Mouse (Mus musculus) lung, postnatal 14 days (tissue): ENCODE measurements around the gene Gpr61.

Experiments
- DNase-seq: peaks from one replicate; pipeline ENCODE4 v3.0.0; 2021

The Gpr61 gene

DNA sequence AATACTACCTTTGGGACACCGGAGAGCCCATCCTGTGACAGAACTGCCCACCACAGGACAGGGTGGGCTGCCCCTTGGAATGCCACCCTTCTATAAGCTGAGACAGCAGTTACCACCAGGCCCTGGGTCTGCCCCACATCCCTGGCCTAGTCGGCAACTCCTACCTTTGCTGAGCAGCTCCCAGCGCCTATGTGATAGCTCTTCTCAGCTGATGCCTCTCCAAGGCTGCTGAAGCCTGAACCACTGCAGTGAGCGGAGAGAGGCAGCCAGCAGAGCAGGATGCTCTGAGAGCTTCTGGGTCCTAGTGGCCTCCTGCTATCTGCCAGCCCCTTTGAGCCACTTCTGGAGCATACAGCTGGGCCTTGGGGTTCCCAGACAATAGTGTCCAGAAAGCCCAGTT is at the start of gene Gpr61:
Gpr61 (minus strand) TSS at position 227 of the 400 bp plus-strand sequence.
- no peak for DNase-seq

GRCm38 (mm10) chr3:108204470-108204869 is 49.8 kb upstream of the Gpr61 start:
- DNase-seq: no peak

DNA sequence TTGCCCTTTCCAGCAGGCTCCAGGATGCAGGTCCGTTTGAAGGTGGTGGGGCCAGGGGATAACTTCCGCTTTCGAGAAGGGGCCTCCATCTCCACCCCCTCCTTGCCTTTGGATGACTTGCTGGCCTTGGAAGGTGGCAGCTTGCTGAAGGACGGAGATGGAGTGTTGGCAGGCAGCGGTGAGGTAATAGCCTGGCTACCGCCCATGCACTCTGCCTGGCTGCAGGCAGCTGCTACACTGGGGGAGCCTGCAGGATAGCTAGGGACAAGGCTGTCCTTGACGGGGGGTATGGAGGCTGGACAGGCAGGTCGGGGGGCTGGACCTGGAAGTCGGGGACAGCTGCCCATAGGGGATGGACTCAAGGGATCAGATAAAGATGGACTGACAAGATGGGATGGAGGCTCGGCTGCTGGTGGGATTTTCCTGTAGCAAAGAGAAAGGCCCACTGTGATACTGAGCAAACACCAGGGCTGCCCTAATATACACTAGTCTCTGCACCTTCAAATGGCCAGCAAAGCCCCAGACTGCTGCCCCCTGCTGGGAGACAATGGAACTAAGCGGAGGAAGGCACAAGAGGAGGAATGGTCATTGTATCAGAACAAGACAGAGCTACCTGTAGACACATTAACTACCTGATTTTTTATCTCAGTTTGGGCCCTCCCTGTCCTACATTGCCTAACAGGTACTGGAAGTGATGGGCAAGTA is 49.1 kb upstream of the Gpr61 start:
- DNase-seq: peak; percentile 90

- no peak for DNase-seq
These were observed 48.5 kb upstream of the Gpr61 start for GRCm38 (mm10) chr3:108203212-108203611.

- no peak for DNase-seq
These were observed 47.8 kb upstream of the Gpr61 start for GRCm38 (mm10) chr3:108202506-108202905.

DNA sequence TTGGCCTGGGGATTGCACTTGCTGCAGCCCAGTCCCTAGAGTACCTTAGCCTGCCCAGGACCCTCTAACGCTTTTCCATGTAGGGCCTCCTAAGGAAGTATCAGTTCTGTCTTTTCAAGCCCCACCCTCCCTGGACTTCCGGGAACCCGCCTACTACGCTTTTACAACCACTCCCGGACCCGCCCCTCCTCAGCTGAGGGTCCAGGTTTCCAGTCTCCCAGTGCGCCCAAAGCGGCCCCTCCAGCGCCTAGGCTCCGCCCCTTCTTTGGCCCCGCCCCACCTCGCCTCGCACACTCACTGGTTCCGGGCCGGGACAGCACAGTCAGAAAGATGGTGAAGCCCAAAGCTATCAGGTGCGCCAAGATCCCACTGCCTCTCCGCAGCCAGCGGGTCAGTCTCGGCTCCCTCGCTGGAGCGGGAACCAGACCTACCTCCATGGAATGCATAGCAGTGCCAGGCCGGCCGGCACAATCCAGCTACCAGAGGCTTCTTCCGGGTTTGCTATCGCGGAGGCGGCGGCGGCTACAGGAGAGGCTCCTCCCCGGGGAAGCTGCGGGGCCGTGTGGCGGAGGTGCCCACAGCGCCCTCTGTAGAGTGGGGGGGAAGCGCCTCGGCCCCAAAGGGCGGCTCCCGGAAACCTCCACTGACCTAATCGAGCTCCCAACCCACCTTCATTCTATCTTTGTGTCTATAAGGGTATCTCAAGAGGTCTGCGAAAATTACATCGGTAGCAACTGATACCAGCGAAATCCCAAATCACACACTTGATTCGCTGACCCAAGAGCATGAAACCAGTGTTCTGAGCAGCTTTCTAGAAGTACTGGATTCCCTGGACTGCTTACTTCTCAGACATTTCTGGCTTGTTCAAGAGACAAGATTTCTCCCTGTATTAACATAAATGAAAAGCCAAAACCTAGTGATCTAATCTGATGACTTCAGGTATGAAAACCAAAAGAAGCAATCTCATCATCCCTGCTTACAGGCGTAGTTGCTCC is 45.9 kb upstream of the Gpr61 start, which contains the start of gene Cyb561d1:
Cyb561d1 (minus strand) TSS at position 884 of the 995 bp plus-strand sequence.
- DNase-seq: peak; percentile 96

- no peak for DNase-seq
These were observed 44.5 kb upstream of the Gpr61 start for GRCm38 (mm10) chr3:108199231-108199630.

GRCm38 (mm10) chr3:108197066-108197497 is 42.4 kb upstream of the Gpr61 start:
- peak; percentile 55 for DNase-seq

- DNase-seq: no peak
These were observed 41.4 kb upstream of the Gpr61 start for GRCm38 (mm10) chr3:108195941-108196590.

GRCm38 (mm10) chr3:108195287-108195686 is 40.6 kb upstream of the Gpr61 start:
- DNase-seq: no peak

- DNase-seq: no peak
These were observed 39.0 kb upstream of the Gpr61 start for GRCm38 (mm10) chr3:108193686-108194085.

- DNase-seq: no peak
These were observed 35.2 kb upstream of the Gpr61 start for GRCm38 (mm10) chr3:108189897-108190296.

DNA sequence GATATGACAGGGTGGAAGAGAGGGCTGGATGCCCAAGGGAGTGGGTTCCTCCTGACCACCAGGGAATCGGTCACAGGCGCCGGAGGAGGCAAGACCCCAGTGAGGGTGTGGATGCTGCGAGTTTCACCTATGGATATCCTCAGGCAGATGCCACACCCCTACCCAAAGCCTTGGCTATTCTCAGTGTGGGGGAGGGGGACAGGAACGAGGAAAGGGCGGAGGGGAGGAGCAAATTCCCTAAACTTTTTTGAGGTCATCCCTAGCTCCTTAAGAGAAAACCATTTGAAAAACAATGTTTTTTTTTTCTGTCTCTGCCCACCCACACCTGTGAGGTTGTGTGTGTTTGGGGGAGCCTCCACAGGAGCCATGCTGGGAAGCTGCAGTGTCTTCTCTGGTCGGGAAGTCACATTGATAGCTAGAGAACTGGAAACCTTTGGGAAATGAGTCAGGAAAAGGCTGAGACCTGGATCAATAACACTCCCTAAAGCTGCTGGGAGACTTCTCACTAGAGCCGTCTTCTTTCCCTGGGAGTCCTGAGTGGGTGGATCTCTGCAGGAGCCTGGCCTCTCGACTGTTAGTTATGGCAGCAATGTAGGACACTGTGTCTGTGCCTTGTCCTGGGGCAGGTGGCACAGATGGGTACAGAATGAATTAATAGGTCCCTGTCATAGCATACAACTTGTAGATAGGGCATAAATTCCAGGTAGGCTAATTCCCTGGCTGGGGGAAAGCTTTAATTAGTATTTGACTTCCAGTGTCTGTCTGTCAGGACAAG is 34.2 kb upstream of the Gpr61 start:
- DNase-seq: no peak

- DNase-seq: no peak
These were observed 32.6 kb upstream of the Gpr61 start for GRCm38 (mm10) chr3:108187111-108187795.

GRCm38 (mm10) chr3:108186098-108187047 is 31.7 kb upstream of the Gpr61 start, which contains the start of gene Amigo1:
TSS of gene Amigo1 (plus strand) at chr3:108186335.
- peak; percentile 53 for DNase-seq

- no peak for DNase-seq
These were observed 30.9 kb upstream of the Gpr61 start for GRCm38 (mm10) chr3:108185460-108186097.

DNA sequence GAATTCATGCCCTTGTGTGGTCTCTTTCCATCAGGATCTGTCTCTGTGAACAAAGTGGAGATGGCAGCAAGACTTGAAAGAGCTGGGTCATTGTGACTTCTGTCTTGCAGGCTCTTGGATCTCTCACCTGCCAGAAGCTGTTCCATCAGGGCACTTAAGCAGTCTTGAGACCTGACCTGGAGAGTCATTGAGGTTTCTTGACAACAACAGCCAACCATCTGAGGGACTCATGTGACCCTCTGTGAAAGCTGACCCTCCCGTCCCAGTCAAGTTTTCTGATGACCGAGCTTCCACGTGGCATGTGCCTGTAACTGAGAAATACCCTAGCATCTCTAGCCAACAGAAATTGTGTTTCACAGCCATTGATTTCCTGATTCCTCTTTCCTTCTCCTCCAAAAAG is 30.1 kb upstream of the Gpr61 start:
- DNase-seq: no peak

- DNase-seq: no peak
These were observed 25.8 kb upstream of the Gpr61 start for GRCm38 (mm10) chr3:108180514-108180913.

DNA sequence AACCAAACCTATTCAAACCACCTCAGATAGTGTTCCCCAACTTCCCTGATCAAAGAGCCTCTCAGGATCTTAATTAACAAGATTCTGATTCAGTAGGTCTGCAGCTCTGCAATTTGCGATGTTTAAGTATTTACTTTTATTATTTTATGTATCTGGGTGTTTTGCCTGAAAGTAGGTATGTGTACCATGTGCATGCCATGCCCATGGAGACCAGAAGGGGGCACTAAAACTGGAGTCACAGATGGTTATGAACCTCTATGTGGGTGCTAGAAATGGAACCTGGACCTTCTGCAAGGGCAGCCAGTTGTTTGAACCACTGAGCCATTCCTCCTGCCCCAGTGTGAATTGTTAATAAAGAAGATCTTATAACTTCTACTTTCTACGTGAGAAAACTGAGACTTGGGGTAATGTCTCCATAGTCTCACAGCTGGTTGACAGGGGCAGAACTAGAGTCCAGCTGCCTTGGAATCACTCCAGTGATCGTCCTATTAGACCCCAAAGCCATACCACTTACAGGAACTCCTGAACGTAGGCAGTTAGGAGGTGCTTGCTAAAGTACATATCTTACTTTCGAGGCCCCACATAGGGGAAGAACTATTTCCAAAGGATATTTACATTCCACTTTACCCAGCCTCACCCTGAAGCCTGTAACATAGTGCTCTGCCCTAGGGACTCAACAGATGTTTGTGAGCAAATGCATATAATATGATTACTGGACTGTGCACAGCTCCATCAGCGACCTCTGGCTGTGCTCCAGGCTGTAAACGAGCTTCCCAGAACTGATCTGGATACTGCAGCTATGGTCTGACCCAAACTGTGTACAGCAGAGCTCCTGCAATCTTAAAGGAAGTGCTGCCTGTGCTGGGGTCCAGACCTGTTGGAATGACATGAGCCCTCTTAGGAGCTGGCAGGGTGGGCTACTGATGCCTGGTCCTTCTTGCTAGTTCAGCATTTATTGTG is 24.4 kb upstream of the Gpr61 start:
- DNase-seq: no peak
